Mouse (Mus musculus): ENCODE data around the gene Trpc4ap.

GRCm38 (mm10) chr2:155727764-155728395, 35.7 kb upstream of the Trpc4ap start:
- TF ChIP-seq POLR2A (IDR thresholded peaks at IDR 0.05; ENCODE audit: low read depth, low read length) = no peak
- TF ChIP-seq CTCF (IDR thresholded peaks at IDR 0.05; ENCODE audit: extremely low read depth, insufficient read length, insufficient replicate concordance, low read depth, low read length) = no peak
